Mouse (Mus musculus): ENCODE data around the gene Gpr18.

Gpr18 gene

GRCm38 (mm10) chr14:121924876-121925275, 9.3 kb upstream of the Gpr18 start:
- no peak for DNase-seq (ENCODE audit: low read depth, low spot score)

- DNase-seq (ENCODE audit: low read depth, low spot score): no peak
Observed at GRCm38 (mm10) chr14:121922731-121923130, 7.2 kb upstream of the Gpr18 start.

- no peak for DNase-seq (ENCODE audit: low read depth, low spot score)
Observed at GRCm38 (mm10) chr14:121922016-121922415, 6.4 kb upstream of the Gpr18 start.

GRCm38 (mm10) chr14:121920511-121921124, 5.0 kb upstream of the Gpr18 start:
- no peak for DNase-seq (ENCODE audit: low read depth, low spot score)

GRCm38 (mm10) chr14:121919752-121920151, 4.2 kb upstream of the Gpr18 start:
- no peak for DNase-seq (ENCODE audit: low read depth, low spot score)

GRCm38 (mm10) chr14:121918266-121918665, 2.7 kb upstream of the Gpr18 start:
- DNase-seq (ENCODE audit: low read depth, low spot score): no peak

GRCm38 (mm10) chr14:121916311-121917094, 922 bp upstream of the Gpr18 start:
- DNase-seq (ENCODE audit: low read depth, low spot score): no peak

- no peak for DNase-seq (ENCODE audit: low read depth, low spot score)
Observed at GRCm38 (mm10) chr14:121915143-121915542, 438 bp downstream of the Gpr18 start.

- DNase-seq (ENCODE audit: low read depth, low spot score): no peak
Observed at GRCm38 (mm10) chr14:121912501-121912900, 3.1 kb downstream of the Gpr18 start.

GRCm38 (mm10) chr14:121909868-121910267, 5.7 kb downstream of the Gpr18 start:
- no peak for DNase-seq (ENCODE audit: low read depth, low spot score)

GRCm38 (mm10) chr14:121906992-121907681, 8.4 kb downstream of the Gpr18 start:
- no peak for DNase-seq (ENCODE audit: low read depth, low spot score)

- no peak for DNase-seq (ENCODE audit: low read depth, low spot score)
Observed at GRCm38 (mm10) chr14:121906341-121906991, 9.1 kb downstream of the Gpr18 start.

GRCm38 (mm10) chr14:121904754-121905153, 10.8 kb downstream of the Gpr18 start:
- no peak for DNase-seq (ENCODE audit: low read depth, low spot score)

- DNase-seq (ENCODE audit: low read depth, low spot score): no peak
Observed at GRCm38 (mm10) chr14:121903381-121903876, 12.2 kb downstream of the Gpr18 start.

GRCm38 (mm10) chr14:121901511-121901910, 14.1 kb downstream of the Gpr18 start:
- DNase-seq (ENCODE audit: low read depth, low spot score): no peak

GRCm38 (mm10) chr14:121899071-121899470, 16.5 kb downstream of the Gpr18 start:
- DNase-seq (ENCODE audit: low read depth, low spot score): no peak

GRCm38 (mm10) chr14:121898509-121898908, 17.1 kb downstream of the Gpr18 start:
- no peak for DNase-seq (ENCODE audit: low read depth, low spot score)

GRCm38 (mm10) chr14:121897773-121898172, 17.8 kb downstream of the Gpr18 start:
- DNase-seq (ENCODE audit: low read depth, low spot score): no peak

- no peak for DNase-seq (ENCODE audit: low read depth, low spot score)
Observed at GRCm38 (mm10) chr14:121896126-121897090, 19.2 kb downstream of the Gpr18 start.

- no peak for DNase-seq (ENCODE audit: low read depth, low spot score)
Observed at GRCm38 (mm10) chr14:121895316-121895715, 20.3 kb downstream of the Gpr18 start.

All from c-Kit-negative CD71-positive TER-119-positive erythroid progenitor cells, embryonic 14.5 days (primary cell).